Mouse (Mus musculus) myocyte (in vitro differentiated cells): ENCODE data around the gene Dhx35. TPM values are rescaled to one million over a fixed set of nuclear protein-coding genes. Genes with fewer than 3 reads are reported as not detected.

Experiments
- H3K27me3 ChIP-seq: one replicate; pipeline ENCODE4 v1.6.1; 2011; ENCODE audit not compliant: control insufficient read depth, insufficient read depth, insufficient read length
- H3K36me3 ChIP-seq: one replicate; pipeline ENCODE4 v1.6.1; 2011; ENCODE audit not compliant: control insufficient read depth, insufficient read depth
- H3K4me2 ChIP-seq: one replicate; pipeline ENCODE4 v1.6.1; 2011; ENCODE audit warnings: low read depth, control low read depth
- H3K4me3 ChIP-seq: one replicate; pipeline ENCODE4 v1.5.1; 2011; ENCODE audit warnings: mild to moderate bottlenecking, control low read depth, moderate library complexity
- H3K79me2 ChIP-seq: one replicate; pipeline ENCODE4 v1.6.1; 2011; ENCODE audit not compliant: control insufficient read depth, insufficient read depth
- H3ac ChIP-seq: one replicate; pipeline ENCODE4 v1.6.1; 2011; ENCODE audit not compliant: control insufficient read depth, insufficient read length
- CEBPB ChIP-seq: IDR thresholded peaks from 2 replicates; pipeline ENCODE4 v1.6.1; 2011; ENCODE audit warnings: mild to moderate bottlenecking, moderate library complexity; ENCODE audit not compliant: poor library complexity, insufficient read depth, severe bottlenecking
- E2F4 ChIP-seq: IDR thresholded peaks from one replicate; pipeline ENCODE4 v1.6.1; 2011; ENCODE audit warnings: mild to moderate bottlenecking, control low read depth, moderate library complexity; ENCODE audit not compliant: insufficient read depth
- MAX ChIP-seq: IDR thresholded peaks from one replicate; pipeline ENCODE4 v1.6.1; 2011; ENCODE audit warnings: low read depth, mild to moderate bottlenecking, control low read depth
- MYOD1 ChIP-seq, 3 experiments: IDR thresholded peaks; one replicate each; pipeline ENCODE4 v1.6.1; 2011; ENCODE audit warnings: control low read depth in 2 of 3, low read depth in 2 of 3, mild to moderate bottlenecking in 2 of 3, moderate library complexity in 1 of 3; ENCODE audit not compliant: insufficient read length in 2 of 3, control insufficient read depth in 1 of 3
- MYOG ChIP-seq, 3 experiments: IDR thresholded peaks; one replicate each; pipeline ENCODE4 v1.6.1; 2011; ENCODE audit warnings: control low read depth in 2 of 3, low read depth in 2 of 3, mild to moderate bottlenecking in 2 of 3; ENCODE audit not compliant: insufficient read length in 2 of 3, control insufficient read depth in 1 of 3, insufficient read depth in 1 of 3
- POLR2A ChIP-seq: IDR thresholded peaks from one replicate; pipeline ENCODE4 v1.6.1; 2011; ENCODE audit warnings: low read depth, mild to moderate bottlenecking, control low read depth, moderate library complexity; ENCODE audit not compliant: insufficient read length
- POLR2AphosphoS2 ChIP-seq: IDR thresholded peaks from one replicate; pipeline ENCODE4 v1.6.1; 2011; ENCODE audit warnings: low read depth, control low read depth; ENCODE audit not compliant: insufficient read length
- REST ChIP-seq: IDR thresholded peaks from one replicate; pipeline ENCODE4 v1.6.1; 2011; ENCODE audit warnings: mild to moderate bottlenecking, control low read depth, moderate library complexity; ENCODE audit not compliant: insufficient read depth, insufficient read length
- SRF ChIP-seq: IDR thresholded peaks from one replicate; pipeline ENCODE4 v1.6.1; 2011; ENCODE audit warnings: low read depth; ENCODE audit not compliant: control insufficient read depth, insufficient read length
- TCF12 ChIP-seq: IDR thresholded peaks from one replicate; pipeline ENCODE4 v1.6.1; 2011; ENCODE audit warnings: mild to moderate bottlenecking, control low read depth; ENCODE audit not compliant: poor library complexity, insufficient read depth, severe bottlenecking
- TCF3 ChIP-seq: IDR thresholded peaks from one replicate; pipeline ENCODE4 v1.6.1; 2011; ENCODE audit warnings: low read depth, control low read depth; ENCODE audit not compliant: insufficient read length
- USF1 ChIP-seq: IDR thresholded peaks from one replicate; pipeline ENCODE4 v1.6.1; 2011; ENCODE audit warnings: low read depth, mild to moderate bottlenecking, control low read depth, moderate library complexity
- polyA plus RNA-seq: library from polyadenylated mRNA; unstranded; fragments of >200 nt; fragmentation: generic; extraction: Trizol; gene quantifications from one replicate; pipeline ENCODE4 v1.2.1, GENCODE M21; 2012; ENCODE audit warnings: missing spikeins

Gene Dhx35
- polyA plus RNA-seq, 1 experiment: 10.4 TPM

DNA sequence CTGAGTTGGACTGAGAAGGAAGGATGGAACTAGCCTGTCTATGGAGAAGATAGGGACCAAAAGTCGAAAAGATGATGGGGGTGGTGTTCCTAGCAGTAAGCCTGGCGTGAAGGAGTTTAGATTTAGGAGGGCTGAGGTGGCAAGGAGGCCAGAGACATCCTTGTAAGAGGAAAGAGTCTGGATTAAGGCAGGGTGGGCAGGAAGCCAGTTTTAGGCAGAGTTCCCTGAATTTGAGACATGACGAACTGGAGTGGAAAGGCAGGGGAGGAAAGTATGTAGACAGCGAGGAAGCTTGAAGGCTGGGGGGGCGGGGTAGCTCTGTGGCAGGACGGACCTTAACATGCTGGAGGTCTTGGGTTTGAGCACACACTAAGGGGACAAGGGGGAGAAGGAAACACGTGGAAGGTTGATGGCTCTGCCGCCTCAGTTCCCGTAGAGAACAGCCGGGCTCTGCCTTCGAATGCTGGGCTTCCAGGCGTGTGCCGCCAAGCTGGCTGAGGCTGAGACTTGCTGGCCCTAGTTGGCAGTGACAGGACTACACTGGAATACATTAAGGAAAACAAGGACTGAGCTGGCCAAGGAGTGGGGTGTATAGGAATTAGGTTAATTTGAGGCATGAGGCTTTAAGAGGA is 24.4 kb upstream of the Dhx35 start:
- Histone ChIP-seq H3ac (no peak overlapping the region), H3K36me3 (no peaks in the 10 kb centered on the region), H3K4me3 (peak overlapping the region; percentile 49), H3K27me3 (no peaks in the 10 kb centered on the region), H3K79me2 (peaks cover 68% of the 10 kb centered on the region), H3K4me2 (peak overlapping the region; percentile 89)
- TF ChIP-seq MYOG (IDR thresholded peaks at IDR 0.05; ENCODE audit: control insufficient read depth in 1 of 3, insufficient read depth in 1 of 3, insufficient read length in 2 of 3, low read depth in 2 of 3) (no peak), TCF3 (no peak), USF1 (no peak), MAX (no peak), TCF12 (no peak), E2F4 (no peak), POLR2A (no peak)

DNA sequence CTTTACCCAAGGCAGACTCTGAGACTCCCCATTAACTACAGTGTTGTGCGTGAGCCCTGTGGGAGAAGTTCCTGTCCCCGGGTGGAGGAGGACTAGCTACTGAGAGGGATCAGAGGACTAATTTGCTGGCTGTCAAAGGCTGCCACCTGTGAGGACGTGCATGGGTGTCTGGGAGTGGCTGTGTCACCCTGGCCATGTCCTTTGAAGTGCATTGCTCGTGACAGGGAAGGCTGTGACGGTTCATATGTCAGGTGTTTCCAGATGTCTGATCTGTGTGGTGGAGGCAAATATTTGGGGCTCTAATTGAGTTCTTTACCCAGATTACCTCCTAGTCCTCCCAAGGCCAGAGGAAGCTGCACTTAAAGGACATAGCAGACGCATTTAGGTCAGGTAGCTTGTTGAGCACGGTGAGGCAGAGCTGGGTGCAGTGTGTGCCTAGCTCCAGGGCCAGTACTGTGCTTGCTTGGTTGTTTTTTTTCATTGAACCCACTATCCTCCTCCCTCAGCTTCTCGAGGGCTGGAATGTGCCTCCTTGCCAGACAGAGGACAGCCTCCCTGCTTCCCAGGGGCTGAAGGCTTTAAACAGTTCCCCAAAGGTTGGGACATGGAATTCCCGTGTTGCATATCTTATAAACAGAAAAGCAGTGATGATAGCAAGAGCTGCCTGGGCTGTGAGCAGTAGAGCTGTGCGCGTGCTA is 23.4 kb upstream of the Dhx35 start:
- no peak overlapping the region for H3ac ChIP-seq
- H3K36me3 ChIP-seq: no peaks in the 10 kb centered on the region
- TF ChIP-seq CEBPB (no peak), REST (no peak), POLR2AphosphoS2 (no peak), SRF (no peak), MYOG (IDR thresholded peaks at IDR 0.05; ENCODE audit: control insufficient read depth in 1 of 3, insufficient read depth in 1 of 3, insufficient read length in 2 of 3, low read depth in 2 of 3) (no peak), MYOD1 (IDR thresholded peaks at IDR 0.05; ENCODE audit: control insufficient read depth in 1 of 3, insufficient read length in 2 of 3, low read depth in 2 of 3) (no peak), POLR2A (no peak), USF1 (no peak), E2F4 (no peak), TCF12 (no peak), MAX (no peak), TCF3 (no peak)
- H3K79me2 ChIP-seq: peaks cover 73% of the 10 kb centered on the region
- H3K27me3 ChIP-seq: no peaks in the 10 kb centered on the region
- H3K4me3 ChIP-seq: no peak overlapping the region
- peak overlapping the region; percentile 89 for H3K4me2 ChIP-seq

DNA sequence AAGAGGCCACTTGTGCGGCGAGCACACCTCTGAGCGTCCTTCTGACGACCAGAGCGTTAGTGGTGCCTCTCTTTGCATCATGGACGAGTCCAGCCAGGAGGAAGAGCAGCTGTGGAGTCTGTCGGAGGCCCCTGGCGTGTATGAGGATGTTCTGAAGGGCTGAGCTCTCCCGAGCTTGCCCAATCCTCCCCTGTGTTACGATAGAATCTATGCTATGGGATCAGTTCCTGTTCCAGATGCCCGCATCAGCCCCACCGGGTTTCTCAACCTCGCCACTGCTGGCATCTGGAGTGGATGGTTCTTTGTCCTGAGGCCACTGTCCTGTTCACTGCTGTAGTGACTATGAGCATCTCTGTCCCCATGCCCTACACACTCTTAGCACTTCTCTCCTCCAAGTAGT is 21.8 kb upstream of the Dhx35 start:
- Histone ChIP-seq H3K4me2 (no peak overlapping the region), H3ac (no peak overlapping the region), H3K36me3 (no peaks in the 10 kb centered on the region), H3K4me3 (no peak overlapping the region), H3K79me2 (peaks cover 86% of the 10 kb centered on the region), H3K27me3 (no peaks in the 10 kb centered on the region)
- no peak for TF ChIP-seq REST
- no peak for TF ChIP-seq USF1
- TF ChIP-seq MAX: no peak
- TF ChIP-seq CEBPB: no peak
- TF ChIP-seq MYOG (IDR thresholded peaks at IDR 0.05; ENCODE audit: control insufficient read depth in 1 of 3, insufficient read depth in 1 of 3, insufficient read length in 2 of 3, low read depth in 2 of 3): no peak

DNA sequence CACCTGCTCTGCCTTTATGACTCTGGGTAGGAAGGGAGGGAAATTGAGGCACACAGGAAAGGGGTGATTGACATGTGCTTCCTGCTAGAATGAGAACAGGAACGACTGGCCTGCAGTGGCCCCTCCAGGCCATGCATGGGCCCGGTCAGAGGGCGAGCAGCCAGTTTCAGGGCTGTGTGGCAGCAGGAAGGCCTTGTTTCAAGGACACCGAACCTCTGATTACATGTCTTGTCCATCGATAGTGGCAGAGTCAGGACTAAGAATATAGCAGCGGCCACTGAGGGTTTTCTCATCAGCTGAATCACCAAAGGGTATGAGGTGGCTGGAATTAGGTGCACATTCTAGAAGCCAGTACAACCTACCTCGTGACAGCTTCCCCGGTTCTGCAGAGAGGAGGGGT is 19.7 kb upstream of the Dhx35 start:
- no peak overlapping the region for H3ac ChIP-seq
- no peak for TF ChIP-seq POLR2A
- TF ChIP-seq E2F4: no peak
- TF ChIP-seq SRF: no peak
- no peak for TF ChIP-seq MYOG (IDR thresholded peaks at IDR 0.05; ENCODE audit: control insufficient read depth in 1 of 3, insufficient read depth in 1 of 3, insufficient read length in 2 of 3, low read depth in 2 of 3)
- TF ChIP-seq REST: no peak
- no peak for TF ChIP-seq USF1
- no peak for TF ChIP-seq CEBPB
- no peak for TF ChIP-seq MYOD1 (IDR thresholded peaks at IDR 0.05; ENCODE audit: control insufficient read depth in 1 of 3, insufficient read length in 2 of 3, low read depth in 2 of 3)
- TF ChIP-seq TCF3: no peak
- TF ChIP-seq POLR2AphosphoS2: no peak
- no peak for TF ChIP-seq MAX
- no peak for TF ChIP-seq TCF12
- H3K79me2 ChIP-seq: peaks cover 84% of the 10 kb centered on the region
- peaks cover 3% of the 10 kb centered on the region for H3K36me3 ChIP-seq
- H3K27me3 ChIP-seq: no peaks in the 10 kb centered on the region
- H3K4me3 ChIP-seq: no peak overlapping the region
- H3K4me2 ChIP-seq: no peak overlapping the region

DNA sequence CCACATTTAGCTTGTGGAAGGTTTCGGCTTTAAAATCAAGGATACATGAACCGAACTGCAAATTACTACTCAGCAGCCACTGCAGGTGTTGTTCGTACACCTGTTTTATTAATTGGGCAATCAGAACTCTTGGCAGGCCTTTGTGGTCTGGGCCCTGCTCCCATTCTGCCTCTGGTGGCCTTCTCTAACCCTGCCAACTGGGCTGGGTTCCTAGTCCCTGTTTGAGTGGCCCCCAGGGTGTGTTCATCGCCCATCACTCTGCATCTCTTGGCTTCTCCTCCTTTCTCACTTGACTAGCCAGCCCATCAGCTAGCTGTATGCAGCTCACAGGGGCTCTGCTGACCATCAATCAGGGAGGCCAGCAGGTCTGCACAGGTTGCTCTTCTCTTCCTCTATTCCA is 17.9 kb upstream of the Dhx35 start:
- Histone ChIP-seq H3K4me2 (no peak overlapping the region), H3ac (no peak overlapping the region), H3K79me2 (peaks cover 66% of the 10 kb centered on the region), H3K27me3 (no peaks in the 10 kb centered on the region), H3K36me3 (peaks cover 13% of the 10 kb centered on the region), H3K4me3 (no peak overlapping the region)
- no peak for TF ChIP-seq MYOD1 (IDR thresholded peaks at IDR 0.05; ENCODE audit: control insufficient read depth in 1 of 3, insufficient read length in 2 of 3, low read depth in 2 of 3)
- TF ChIP-seq SRF: no peak
- TF ChIP-seq TCF12: no peak
- no peak for TF ChIP-seq TCF3
- TF ChIP-seq E2F4: no peak
- TF ChIP-seq MYOG (IDR thresholded peaks at IDR 0.05; ENCODE audit: control insufficient read depth in 1 of 3, insufficient read depth in 1 of 3, insufficient read length in 2 of 3, low read depth in 2 of 3): no peak
- no peak for TF ChIP-seq CEBPB
